Mouse (Mus musculus) hindbrain, embryonic 11.5 days (tissue): ENCODE measurements around the gene Rassf5. TPM values are rescaled to one million over a fixed set of nuclear protein-coding genes. Genes with fewer than 3 reads are reported as not detected.

Experiments
- ATAC-seq: fragments of 200-750 bp; cut with Nextera tagmentation; 2 replicates; pipeline ENCODE4 v1.8.0; 2017; ENCODE audit warnings: mild to moderate bottlenecking, moderate TSS enrichment, moderate library complexity; ENCODE audit not compliant: low FRiP score
- DNase-seq: peaks from one replicate; pipeline ENCODE4 v3.0.0-alpha.2; 2015; ENCODE audit warnings: low spot score
- H3K27ac ChIP-seq: fragments of 300-500 bp; sonication (generic); 2 replicates; pipeline ENCODE4 v1.5.1; 2014; ENCODE audit warnings: mild to moderate bottlenecking, low read depth, low read length
- H3K27me3 ChIP-seq: fragments of 300-500 bp; sonication (generic); 2 replicates; pipeline ENCODE4 v1.6.1; 2014; ENCODE audit warnings: mild to moderate bottlenecking, low read length, moderate library complexity, mixed read lengths; ENCODE audit not compliant: control insufficient read depth, insufficient read depth
- H3K36me3 ChIP-seq: fragments of 300-500 bp; sonication (generic); 2 replicates; pipeline ENCODE4 v1.6.1; 2014; ENCODE audit warnings: mild to moderate bottlenecking, low read length, moderate library complexity, mixed read lengths; ENCODE audit not compliant: control insufficient read depth, insufficient read depth
- H3K4me1 ChIP-seq: fragments of 300-500 bp; sonication (generic); replicated peaks from 2 replicates; pipeline ENCODE4 v1.6.1; 2014; ENCODE audit warnings: low read length, mixed read lengths; ENCODE audit not compliant: control insufficient read depth, insufficient read depth
- H3K4me2 ChIP-seq: fragments of 300-500 bp; sonication (generic); replicated peaks from 2 replicates; pipeline ENCODE4 v1.6.1; 2014; ENCODE audit warnings: mild to moderate bottlenecking, low read depth, low read length
- H3K4me3 ChIP-seq: fragments of 300-500 bp; sonication (generic); 2 replicates; pipeline ENCODE4 v1.5.1; 2014; ENCODE audit warnings: low read depth, low read length
- H3K9ac ChIP-seq: fragments of 300-500 bp; sonication (generic); 2 replicates; pipeline ENCODE4 v1.6.1; 2014; ENCODE audit warnings: low read depth, low read length
- H3K9me3 ChIP-seq: fragments of 300-500 bp; sonication (generic); 2 replicates; pipeline ENCODE4 v1.6.1; 2016; ENCODE audit warnings: low read length; ENCODE audit not compliant: control insufficient read depth
- WGBS: fragments of 180-500 bp; shearing (Covaris S2); extraction: QIAGEN DNeasy Blood & Tissue Kit; methylation state at CpG from one replicate; pipeline ENCODE4 v1.1.7; 2014; 5-methylcytosine and 5-hydroxymethylcytosine counted together
- polyA plus RNA-seq: library from polyadenylated mRNA; unstranded; fragments of >200 nt; fragmentation: Nextera tagmentation; extraction: Ambion mirVana; gene quantifications from 2 replicates; pipeline ENCODE4 v1.2.1, GENCODE M21; 2014

The Rassf5 gene
- polyA plus RNA-seq, 1 experiment from 2014 or later = 1.5 TPM

- no peak overlapping the region for H3K27ac ChIP-seq
These were observed 107.9 kb downstream of the Rassf5 start for GRCm38 (mm10) chr1:131137111-131137510.

GRCm38 (mm10) chr1:131135960-131136629, 109.0 kb downstream of the Rassf5 start:
- Histone ChIP-seq H3K4me3 (no peak overlapping the region), H3K4me2 (no peak overlapping the region), H3K4me1 (0 out of 2 replicates have a peak, but pooled peaks cover 2% of the 10 kb centered on the region), H3K27me3 (no peaks in the 10 kb centered on the region), H3K36me3 (no peaks in the 10 kb centered on the region), H3K9ac (no peak overlapping the region), H3K9me3 (no peaks in the 10 kb centered on the region), H3K27ac (no peak overlapping the region)
- ATAC-seq (no peak), DNase-seq (no peak)
- 84% methylated on average over 10 of the region's 10 CpGs for WGBS

More at GRCm38 (mm10) chr1:131137111-131137510, 107.9 kb downstream of the Rassf5 start:
- Histone ChIP-seq H3K4me3 (peak overlapping the region; percentile 76), H3K9ac (0 out of 2 replicates have a peak overlapping the region, but pooled peaks have one; percentile 31), H3K36me3 (no peaks in the 10 kb centered on the region), H3K9me3 (no peaks in the 10 kb centered on the region), H3K27me3 (no peaks in the 10 kb centered on the region), H3K4me1 (0 out of 2 replicates have a peak, but pooled peaks cover 2% of the 10 kb centered on the region), H3K4me2 (peak overlapping the region; percentile 61)
- DNase-seq = no peak
- WGBS = 19% methylated on average over 5 of the region's 5 CpGs
- ATAC-seq = no peak

GRCm38 (mm10) chr1:131134942-131135522, 110.0 kb downstream of the Rassf5 start:
- H3K4me1 ChIP-seq = 0 out of 2 replicates have a peak, but pooled peaks cover 2% of the 10 kb centered on the region
- ATAC-seq (no peak), DNase-seq (no peak)
- no peaks in the 10 kb centered on the region for H3K9me3 ChIP-seq
- H3K36me3 ChIP-seq = no peaks in the 10 kb centered on the region; the same call in 1 of the 2 replicates
- no peak overlapping the region for H3K9ac ChIP-seq
- no peak overlapping the region for H3K27ac ChIP-seq
- H3K4me2 ChIP-seq = no peak overlapping the region
- no peaks in the 10 kb centered on the region for H3K27me3 ChIP-seq
- no peak overlapping the region for H3K4me3 ChIP-seq
- 73% methylated on average over 8 of the region's 8 CpGs for WGBS

GRCm38 (mm10) chr1:131134231-131134630, 110.8 kb downstream of the Rassf5 start:
- 59% methylated on average over 6 of the region's 6 CpGs for WGBS
- DNase-seq (no peak), ATAC-seq (no peak)
- no peaks in the 10 kb centered on the region for H3K9me3 ChIP-seq
- 0 out of 2 replicates have a peak, but pooled peaks cover 2% of the 10 kb centered on the region for H3K4me1 ChIP-seq
- H3K36me3 ChIP-seq = peaks cover 4% of the 10 kb centered on the region
- H3K4me2 ChIP-seq = no peak overlapping the region
- no peak overlapping the region for H3K9ac ChIP-seq
- no peak overlapping the region for H3K4me3 ChIP-seq
- H3K27me3 ChIP-seq = no peaks in the 10 kb centered on the region
- 0 out of 2 replicates have a peak overlapping the region, but pooled peaks have one; percentile 4 for H3K27ac ChIP-seq

Other genes with a start within 250 kb of the Rassf5 start
- not detected in 2 replicates for gene Il10, start 225.4 kb downstream of the Rassf5 start, polyA plus RNA-seq
- 39.8 and 43.7 TPM in 2 replicates for gene Mapkapk2, start 147.4 kb downstream of the Rassf5 start, polyA plus RNA-seq
- gene Dyrk3, start 106.9 kb downstream of the Rassf5 start, polyA plus RNA-seq = 10.6 and 11.6 TPM in 2 replicates
- gene Eif2d, start 92.1 kb downstream of the Rassf5 start, polyA plus RNA-seq = 53.3 and 54.4 TPM in 2 replicates
- gene Ikbke, start 34.3 kb upstream of the Rassf5 start, polyA plus RNA-seq = 0.49 and 0.66 TPM in 2 replicates